Mouse (Mus musculus): ENCODE results near the gene Ptk6. TPM values are rescaled to one million over a fixed set of nuclear protein-coding genes. Genes with fewer than 3 reads are reported as not detected.

The Ptk6 gene
- polyA plus RNA-seq, 1 experiment from 2014 or later: not detected

- Histone ChIP-seq H3K4me3 (no peak overlapping the region), H3K36me3 (no peaks in the 10 kb centered on the region)
These were observed 42.8 kb downstream of the Ptk6 start for GRCm38 (mm10) chr2:181159771-181160170.

DNA sequence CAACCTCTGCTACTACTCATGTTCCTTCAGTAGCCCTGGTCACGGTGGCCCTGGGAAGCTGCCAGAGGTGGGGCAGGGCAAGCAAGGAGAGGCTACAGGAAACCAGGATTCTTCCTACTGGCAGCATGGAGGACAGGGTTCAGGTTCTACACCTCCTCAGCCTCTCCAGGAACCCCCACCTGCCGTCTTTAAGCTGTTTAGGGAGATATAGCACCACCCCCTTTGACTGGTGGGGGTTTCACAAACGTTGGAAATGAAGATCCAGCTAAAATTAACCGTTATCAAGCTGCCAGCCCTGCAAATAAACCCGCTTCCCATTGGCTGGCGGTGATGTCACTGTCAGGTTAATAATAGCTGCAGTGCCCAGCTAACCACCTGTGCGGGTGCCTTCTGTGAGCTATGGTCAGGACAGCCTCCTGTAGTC lies 43.5 kb downstream of the Ptk6 start:
- Histone ChIP-seq H3K4me1 (replicated peaks) (peaks cover 55% of the 10 kb centered on the region), H3K27me3 (replicated peaks) (peaks cover 44% of the 10 kb centered on the region), H3K4me2 (peak overlapping the region; percentile 56), H3K27ac (ENCODE audit: poor library complexity, severe bottlenecking) (peak overlapping the region; percentile 94), H3K9ac (0 out of 2 replicates have a peak overlapping the region, but pooled peaks have one; percentile 34), H3K36me3 (no peaks in the 10 kb centered on the region), H3K9me3 (replicated peaks) (no peaks in the 10 kb centered on the region), H3K4me3 (no peak overlapping the region)
- peak; percentile 54; the same call in 1 of the 2 replicates for ATAC-seq (ENCODE audit: insufficient number of reproducible peaks, low FRiP score)
- 30% methylated on average over 7 of the region's 7 CpGs for WGBS

More at GRCm38 (mm10) chr2:181159771-181160170, 42.8 kb downstream of the Ptk6 start:
- Histone ChIP-seq H3K27me3 (replicated peaks) (peaks cover 43% of the 10 kb centered on the region), H3K9ac (0 out of 2 replicates have a peak overlapping the region, but pooled peaks have one; percentile 45), H3K27ac (ENCODE audit: poor library complexity, severe bottlenecking) (peak overlapping the region; percentile 94), H3K4me1 (replicated peaks) (peaks cover 48% of the 10 kb centered on the region), H3K4me2 (peak overlapping the region; percentile 56), H3K9me3 (replicated peaks) (no peaks in the 10 kb centered on the region)
- peak; percentile 62; the same call in 1 of the 2 replicates for ATAC-seq (ENCODE audit: insufficient number of reproducible peaks, low FRiP score)
- 0% methylated on average over 2 of the region's 2 CpGs for WGBS

DNA sequence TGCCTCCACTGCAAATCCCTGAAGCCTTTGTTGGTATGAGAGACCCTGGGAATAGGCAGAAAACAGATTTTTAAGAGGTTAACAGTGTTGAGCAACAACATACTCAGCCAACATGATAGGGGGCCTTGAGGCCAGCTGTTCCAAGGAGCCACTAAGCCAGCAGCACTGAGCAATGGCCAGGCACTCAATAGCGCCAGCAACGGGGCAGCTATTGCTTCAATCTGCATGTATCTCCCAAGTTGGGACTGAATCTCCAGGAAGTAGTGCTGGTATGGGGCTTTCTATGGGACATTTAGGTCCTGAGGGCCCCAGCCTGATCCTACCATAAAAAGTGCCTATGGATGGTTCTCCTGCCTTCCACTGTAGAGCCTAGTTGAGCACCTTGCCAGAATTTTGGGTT lies 44.1 kb downstream of the Ptk6 start:
- WGBS: 81% methylated on average over 2 of the region's 2 CpGs
- no peak for ATAC-seq (ENCODE audit: insufficient number of reproducible peaks, low FRiP score)
- peaks cover 44% of the 10 kb centered on the region for H3K27me3 ChIP-seq (replicated peaks)

GRCm38 (mm10) chr2:181157716-181158302 lies 44.8 kb downstream of the Ptk6 start:
- H3K27me3 ChIP-seq (replicated peaks): peaks cover 48% of the 10 kb centered on the region
- ATAC-seq (ENCODE audit: insufficient number of reproducible peaks, low FRiP score): no peak
- peaks cover 6% of the 10 kb centered on the region for H3K36me3 ChIP-seq
- no peak overlapping the region for H3K4me3 ChIP-seq
- H3K4me2 ChIP-seq: no peak overlapping the region
- H3K9me3 ChIP-seq (replicated peaks): no peaks in the 10 kb centered on the region
- no peak overlapping the region for H3K9ac ChIP-seq
- 73% methylated on average over 6 of the region's 6 CpGs for WGBS
- H3K27ac ChIP-seq (ENCODE audit: poor library complexity, severe bottlenecking): no peak overlapping the region
- H3K4me1 ChIP-seq (replicated peaks): peaks cover 59% of the 10 kb centered on the region

More for the DNA sequence above, 44.1 kb downstream of the Ptk6 start:
- no peak overlapping the region for H3K9ac ChIP-seq
- H3K4me1 ChIP-seq (replicated peaks): peaks cover 59% of the 10 kb centered on the region
- no peaks in the 10 kb centered on the region for H3K9me3 ChIP-seq (replicated peaks)
- no peak overlapping the region for H3K4me3 ChIP-seq
- no peaks in the 10 kb centered on the region for H3K36me3 ChIP-seq
- H3K27ac ChIP-seq (ENCODE audit: poor library complexity, severe bottlenecking): peak overlapping the region; percentile 78
- H3K4me2 ChIP-seq: no peak overlapping the region

DNA sequence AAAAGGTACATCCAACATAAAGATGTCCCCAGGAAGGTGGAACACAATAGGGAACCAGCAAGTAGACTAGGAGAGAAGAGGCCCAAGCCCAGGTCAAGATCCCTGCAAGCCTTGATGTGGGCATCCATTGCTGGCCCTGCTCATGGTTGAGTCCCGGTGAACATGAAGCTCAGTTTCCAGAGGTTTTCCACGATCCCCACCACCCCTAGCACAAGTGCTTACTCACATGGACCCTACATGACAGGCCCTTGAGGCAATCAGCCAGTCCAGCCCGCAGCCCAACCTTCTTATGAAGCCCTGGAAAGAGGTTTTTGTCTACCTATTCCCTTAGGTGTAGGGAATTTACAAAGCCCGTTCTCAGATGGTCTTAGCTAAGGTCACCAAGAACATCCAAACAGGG lies 45.4 kb downstream of the Ptk6 start:
- Histone ChIP-seq H3K4me3 (peak overlapping the region; percentile 55), H3K4me2 (peak overlapping the region; percentile 62), H3K36me3 (peaks cover 11% of the 10 kb centered on the region), H3K9me3 (replicated peaks) (no peaks in the 10 kb centered on the region), H3K4me1 (replicated peaks) (peaks cover 59% of the 10 kb centered on the region), H3K9ac (peak overlapping the region; percentile 76; the same call in 1 of the 2 replicates), H3K27ac (ENCODE audit: poor library complexity, severe bottlenecking) (peak overlapping the region; percentile 79; the same call in 1 of the 2 replicates), H3K27me3 (replicated peaks) (peaks cover 53% of the 10 kb centered on the region)
- WGBS: 62% methylated on average over 4 of the region's 4 CpGs
- no peak for ATAC-seq (ENCODE audit: insufficient number of reproducible peaks, low FRiP score)

DNA sequence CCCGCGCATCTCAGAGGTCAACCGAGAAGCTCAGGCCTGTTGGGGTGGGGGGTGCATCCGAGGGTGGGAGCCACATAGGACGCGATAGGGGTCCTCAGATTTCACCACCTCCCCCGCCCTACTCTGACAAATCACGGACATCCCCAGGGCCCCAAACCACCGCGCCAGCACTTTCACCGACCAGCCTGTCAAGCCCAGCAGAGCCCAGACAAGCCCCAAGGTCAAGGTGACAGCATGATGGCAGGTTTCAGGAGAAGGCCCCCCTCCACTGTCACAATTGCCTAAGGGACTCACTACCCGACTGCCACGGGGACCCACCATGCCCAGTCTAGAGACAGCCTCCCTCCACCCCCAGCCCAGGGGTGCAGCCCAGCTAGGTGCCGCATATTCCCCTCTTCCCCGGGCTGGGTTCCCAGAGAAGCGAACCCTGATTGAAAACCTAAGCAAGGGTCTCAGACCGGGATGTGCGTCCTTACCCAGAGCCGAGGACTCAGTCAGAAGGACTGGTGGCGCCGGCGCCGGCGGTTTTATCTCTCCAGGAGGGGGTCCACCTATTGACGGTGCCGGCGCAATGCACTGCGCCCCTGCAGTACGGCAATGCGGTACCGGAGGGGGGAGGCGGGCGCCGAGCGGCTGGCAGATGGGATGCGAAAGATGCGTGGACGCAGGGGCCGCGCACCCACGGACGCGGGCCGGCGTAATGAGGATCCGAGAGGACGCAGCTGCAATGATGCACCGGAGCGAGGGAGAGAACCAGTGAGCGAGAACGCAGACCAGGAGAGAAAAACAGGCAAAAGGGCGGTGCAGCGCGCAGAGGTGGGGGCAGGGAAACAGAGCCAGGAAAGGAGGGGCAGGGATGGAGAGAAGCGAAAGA lies 46.1 kb downstream of the Ptk6 start, which contains the start of gene Eef1a2:
TSS of gene Eef1a2 (minus strand) at position 767 of the 874 bp plus-strand sequence.
- Histone ChIP-seq H3K36me3 (peaks cover 14% of the 10 kb centered on the region), H3K9ac (peak within 1 kb of the TSS; percentile 76), H3K27ac (ENCODE audit: poor library complexity, severe bottlenecking) (peak within 1 kb of the TSS; percentile 79), H3K9me3 (replicated peaks) (no peaks in the 10 kb centered on the region), H3K27me3 (replicated peaks) (peaks cover 57% of the 10 kb centered on the region), H3K4me1 (replicated peaks) (peaks cover 59% of the 10 kb centered on the region), H3K4me3 (peak within 1 kb of the TSS; percentile 55), H3K4me2 (peak within 1 kb of the TSS; percentile 62)
- WGBS: 2% methylated on average over 55 of the region's 55 CpGs
- peak; percentile 37; the same call in 1 of the 2 replicates for ATAC-seq (ENCODE audit: insufficient number of reproducible peaks, low FRiP score)

GRCm38 (mm10) chr2:181155801-181156200 lies 46.8 kb downstream of the Ptk6 start:
- H3K4me1 ChIP-seq (replicated peaks): peaks cover 62% of the 10 kb centered on the region
- WGBS: 61% methylated on average over 4 of the region's 4 CpGs
- peak overlapping the region; percentile 76 for H3K9ac ChIP-seq
- peaks cover 17% of the 10 kb centered on the region for H3K36me3 ChIP-seq
- H3K27me3 ChIP-seq (replicated peaks): peaks cover 58% of the 10 kb centered on the region
- H3K4me2 ChIP-seq: peak overlapping the region; percentile 62
- peak overlapping the region; percentile 55 for H3K4me3 ChIP-seq
- ATAC-seq (ENCODE audit: insufficient number of reproducible peaks, low FRiP score): 0 out of 2 replicates have a peak, but pooled peaks have one; percentile 2
- peak overlapping the region; percentile 79 for H3K27ac ChIP-seq (ENCODE audit: poor library complexity, severe bottlenecking)
- H3K9me3 ChIP-seq (replicated peaks): no peaks in the 10 kb centered on the region

DNA sequence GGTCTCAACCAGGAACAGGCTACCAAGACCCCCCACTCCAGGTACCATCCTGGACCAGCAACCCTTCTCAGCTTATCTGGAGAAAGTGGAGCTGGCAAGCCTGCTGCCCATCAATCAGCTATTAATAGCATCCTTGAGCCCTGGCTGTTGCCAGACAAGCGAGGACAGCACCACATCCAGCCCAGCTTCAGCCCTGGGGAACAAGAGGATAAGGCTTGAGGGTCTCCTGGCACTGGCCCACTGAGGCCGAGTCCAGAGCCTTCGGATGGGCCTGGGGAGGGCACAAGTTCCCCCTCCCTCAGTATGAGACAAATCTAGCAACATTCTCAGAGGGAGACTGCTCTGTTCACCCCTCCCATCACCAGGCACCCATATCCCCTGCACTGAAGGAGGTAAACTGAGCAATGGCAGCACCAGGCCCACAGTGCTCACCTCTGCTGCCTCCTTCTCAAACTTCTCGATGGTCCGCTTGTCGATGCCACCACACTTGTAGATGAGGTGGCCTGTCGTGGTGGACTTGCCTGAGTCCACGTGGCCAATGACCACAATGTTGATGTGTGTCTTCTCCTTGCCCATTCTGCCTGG lies 47.7 kb downstream of the Ptk6 start:
- peaks cover 26% of the 10 kb centered on the region for H3K36me3 ChIP-seq
- H3K9me3 ChIP-seq (replicated peaks): no peaks in the 10 kb centered on the region
- peak overlapping the region; percentile 76 for H3K9ac ChIP-seq
- WGBS: 51% methylated on average over 8 of the region's 8 CpGs
- H3K27me3 ChIP-seq (replicated peaks): peaks cover 66% of the 10 kb centered on the region
- ATAC-seq (ENCODE audit: insufficient number of reproducible peaks, low FRiP score): no peak
- H3K4me3 ChIP-seq: peak overlapping the region; percentile 55
- peak overlapping the region; percentile 62 for H3K4me2 ChIP-seq
- peak overlapping the region; percentile 79 for H3K27ac ChIP-seq (ENCODE audit: poor library complexity, severe bottlenecking)
- peaks cover 59% of the 10 kb centered on the region for H3K4me1 ChIP-seq (replicated peaks)

DNA sequence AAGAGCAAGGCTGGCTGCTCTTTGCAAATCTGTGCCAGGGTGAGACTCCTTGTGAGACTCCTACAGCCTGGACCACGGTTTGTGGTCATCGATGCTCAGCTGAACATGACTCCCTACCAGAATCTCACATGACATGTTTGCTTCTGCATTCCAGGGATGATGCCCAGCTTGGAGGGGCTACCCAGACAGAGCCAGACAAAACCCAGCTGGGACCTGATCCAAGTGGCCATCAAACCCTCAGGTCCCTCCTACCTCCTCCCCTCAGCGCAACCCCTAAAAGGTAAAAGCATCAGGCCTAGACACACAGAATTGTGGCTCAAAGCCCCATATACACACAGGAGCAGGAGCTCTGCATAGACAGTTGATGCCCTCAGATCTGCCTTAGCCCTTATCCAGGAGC lies 48.2 kb downstream of the Ptk6 start:
- H3K4me2 ChIP-seq: peak overlapping the region; percentile 62
- peaks cover 53% of the 10 kb centered on the region for H3K4me1 ChIP-seq (replicated peaks)
- peaks cover 31% of the 10 kb centered on the region for H3K36me3 ChIP-seq
- 73% methylated on average over 3 of the region's 3 CpGs for WGBS
- no peaks in the 10 kb centered on the region for H3K9me3 ChIP-seq (replicated peaks)
- no peak for ATAC-seq (ENCODE audit: insufficient number of reproducible peaks, low FRiP score)
- H3K9ac ChIP-seq: no peak overlapping the region
- no peak overlapping the region; the same call in 1 of the 2 replicates for H3K4me3 ChIP-seq
- H3K27me3 ChIP-seq (replicated peaks): peaks cover 72% of the 10 kb centered on the region
- peak overlapping the region; percentile 34; the same call in 1 of the 2 replicates for H3K27ac ChIP-seq (ENCODE audit: poor library complexity, severe bottlenecking)

- H3K9me3 ChIP-seq (replicated peaks): no peaks in the 10 kb centered on the region
- H3K27me3 ChIP-seq (replicated peaks): peaks cover 77% of the 10 kb centered on the region
- no peak overlapping the region for H3K9ac ChIP-seq
- H3K4me3 ChIP-seq: no peak overlapping the region
- no peak overlapping the region for H3K4me2 ChIP-seq
- H3K4me1 ChIP-seq (replicated peaks): peaks cover 48% of the 10 kb centered on the region
- no peak overlapping the region for H3K27ac ChIP-seq (ENCODE audit: poor library complexity, severe bottlenecking)
- peaks cover 32% of the 10 kb centered on the region for H3K36me3 ChIP-seq
- no peak for ATAC-seq (ENCODE audit: insufficient number of reproducible peaks, low FRiP score)
- WGBS: 11% methylated on average over 1 of the region's 1 CpGs
These were observed 48.8 kb downstream of the Ptk6 start for GRCm38 (mm10) chr2:181153837-181154236.
